Mouse (Mus musculus): Measurements from ENCODE around the gene Lhfpl1.
"Not testable (repeated sequence)": the region's sequence is repeated elsewhere in the genome, so short reads cannot be mapped to it uniquely, and the experiment has no call there.

Gene Lhfpl1

DNA sequence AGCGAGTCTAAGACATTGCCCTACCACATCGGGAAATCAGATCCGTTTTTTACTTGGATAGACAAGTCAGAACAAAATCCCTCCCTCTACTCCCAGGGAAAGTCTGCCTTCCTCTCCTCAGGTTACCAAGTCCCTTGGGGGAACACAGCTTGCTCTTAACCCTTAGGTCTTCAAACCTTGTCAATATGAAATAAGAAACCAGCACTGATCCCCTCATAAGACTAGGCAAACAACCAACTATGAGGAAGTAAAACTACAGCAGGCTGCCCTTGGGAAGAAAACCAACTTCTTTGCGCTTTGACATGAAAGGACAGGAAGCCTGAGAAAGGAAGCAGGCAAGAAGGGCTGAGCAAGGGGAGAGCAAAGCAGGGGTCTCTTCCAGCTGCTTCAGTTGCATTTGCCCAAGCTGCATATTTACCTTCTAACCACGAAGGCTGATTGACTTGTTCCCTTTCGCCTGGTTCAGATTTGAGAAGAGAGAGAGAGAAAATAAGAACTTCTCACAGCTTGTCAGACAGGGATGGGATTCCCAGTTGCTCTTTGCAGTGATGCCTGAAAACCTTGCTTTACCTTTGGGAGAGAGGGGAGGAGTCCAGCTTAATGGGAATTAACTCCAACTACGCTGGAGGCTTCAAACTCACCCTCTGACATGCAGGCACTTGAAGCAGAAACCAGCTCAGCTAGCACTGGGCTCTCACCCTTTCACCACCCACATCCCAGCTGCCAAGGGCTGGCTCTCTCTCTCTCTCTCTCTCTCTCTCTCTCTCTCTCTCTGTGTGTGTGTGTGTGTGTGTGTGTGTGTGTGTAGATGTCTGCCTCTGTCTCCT, at the start of gene Lhfpl1:
Lhfpl1 (minus strand) TSS at position 713 of the 827 bp plus-strand sequence.
- DNase-seq: no peak

DNA sequence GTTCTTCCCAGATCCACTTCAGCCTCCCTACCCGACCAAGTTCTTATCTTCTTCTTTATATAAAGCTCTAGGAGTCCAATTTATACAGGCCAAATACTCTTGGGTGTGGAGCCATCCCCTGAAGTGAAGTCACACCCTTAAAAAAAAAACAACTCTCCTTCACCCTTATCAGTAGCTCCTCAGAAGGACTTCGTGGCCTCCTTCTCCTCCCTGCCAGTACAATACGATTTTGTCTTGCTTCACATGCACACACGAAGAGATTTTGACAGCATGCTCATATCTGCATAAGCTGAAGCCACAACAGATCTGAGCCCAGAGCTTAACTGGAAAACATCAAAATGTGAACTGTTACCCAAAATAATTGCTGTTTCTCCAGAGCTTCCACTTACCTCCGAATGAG, 22.9 kb upstream of the Lhfpl1 start:
- no peak for DNase-seq

DNA sequence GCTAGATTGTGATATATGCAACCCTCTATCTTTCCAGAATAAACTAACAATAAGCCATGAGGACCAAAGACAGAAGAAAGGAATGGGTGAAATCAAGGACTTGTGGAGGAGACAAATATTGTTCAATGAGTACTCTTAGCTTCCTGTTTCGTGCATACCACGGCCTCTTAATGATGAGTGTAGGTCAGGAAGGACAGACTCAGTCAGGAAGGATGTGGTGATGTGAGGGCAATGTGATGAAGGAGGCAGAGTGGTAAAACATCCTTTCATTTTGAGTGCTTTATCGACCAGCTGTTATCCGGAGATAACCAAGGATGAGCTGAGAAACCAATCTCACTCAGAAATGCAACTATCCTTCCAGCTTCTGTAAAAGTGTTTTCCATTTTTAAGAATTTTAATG, 13.6 kb upstream of the Lhfpl1 start:
- DNase-seq: no peak

DNA sequence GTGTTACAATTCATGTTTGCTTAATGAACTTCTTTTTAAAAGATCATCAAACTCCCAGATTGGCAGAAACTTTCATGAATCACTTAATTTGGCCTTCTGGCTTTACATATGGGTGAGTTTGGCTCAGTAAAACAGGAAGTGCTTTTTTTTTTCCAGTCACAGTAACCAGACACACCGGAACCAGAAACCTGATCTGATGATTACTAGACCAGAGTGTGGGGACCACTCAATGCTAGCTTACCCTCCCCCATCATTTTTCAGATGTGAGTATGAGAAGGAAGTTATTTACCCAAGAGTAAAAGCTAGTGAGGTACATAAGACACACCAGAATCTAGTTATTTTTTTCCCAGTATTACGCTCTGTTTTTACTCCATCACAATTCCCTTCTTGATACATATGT, 6.5 kb downstream of the Lhfpl1 start:
- no peak for DNase-seq

DNA sequence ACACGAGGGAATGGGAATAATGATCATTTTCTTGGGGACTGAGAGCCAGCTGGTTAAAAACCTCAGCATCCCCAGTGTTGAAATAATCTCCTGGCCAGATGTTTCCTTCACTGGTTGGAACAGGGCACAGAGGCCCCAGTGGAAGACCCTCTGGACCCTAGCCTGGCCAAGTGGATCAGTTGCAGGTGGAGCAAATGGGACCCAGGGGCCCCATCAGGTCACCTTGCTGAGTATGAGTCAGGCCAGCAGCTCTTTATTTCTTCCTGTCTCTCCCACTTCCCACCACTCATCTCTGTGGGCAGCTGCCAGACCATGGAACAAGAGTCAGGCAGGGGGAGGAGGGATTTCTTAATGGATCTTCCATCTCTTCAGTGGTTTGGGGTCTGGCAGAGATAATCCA, 12.7 kb downstream of the Lhfpl1 start:
- DNase-seq: no peak

DNA sequence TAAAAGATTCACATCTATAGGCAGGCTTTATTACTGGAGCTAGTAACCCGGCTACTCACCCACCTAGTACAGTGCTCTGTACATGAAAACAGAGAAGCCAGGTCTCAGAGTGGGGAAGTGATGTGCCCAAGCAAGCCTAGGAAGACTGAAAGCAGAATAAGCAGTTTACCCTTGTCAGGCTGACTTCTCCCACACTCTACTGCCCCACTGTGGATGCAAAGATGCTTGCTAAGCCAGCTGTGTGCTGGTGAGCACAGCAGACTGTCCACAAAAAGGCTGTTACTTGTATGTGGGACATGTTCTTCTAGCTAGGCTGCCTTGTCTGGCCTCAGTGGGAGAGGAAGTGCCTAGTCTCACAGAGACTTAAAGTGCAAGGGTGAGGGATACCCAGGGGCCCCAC, 40.3 kb downstream of the Lhfpl1 start:
- DNase-seq: no peak

DNA sequence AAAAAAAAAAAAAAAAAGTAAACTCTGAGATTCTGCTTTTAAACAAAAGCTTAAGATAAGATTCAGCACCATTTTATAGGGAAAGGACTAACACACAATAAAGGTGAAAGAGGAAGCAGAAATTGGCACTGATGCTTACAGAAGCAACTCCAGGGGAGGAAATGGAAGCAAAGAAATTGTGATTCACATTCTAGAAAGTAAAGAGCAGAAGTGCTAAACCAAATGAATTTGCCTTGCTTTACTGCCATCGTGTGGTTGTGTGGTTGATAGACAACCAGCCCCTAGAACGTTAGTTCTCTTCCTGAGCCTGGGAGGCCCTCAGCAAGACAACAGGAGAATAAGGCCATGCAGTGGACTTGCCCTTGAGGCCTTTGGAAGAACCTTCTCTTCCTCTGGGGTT, 41.7 kb downstream of the Lhfpl1 start:
- peak; percentile 16 for DNase-seq

DNA sequence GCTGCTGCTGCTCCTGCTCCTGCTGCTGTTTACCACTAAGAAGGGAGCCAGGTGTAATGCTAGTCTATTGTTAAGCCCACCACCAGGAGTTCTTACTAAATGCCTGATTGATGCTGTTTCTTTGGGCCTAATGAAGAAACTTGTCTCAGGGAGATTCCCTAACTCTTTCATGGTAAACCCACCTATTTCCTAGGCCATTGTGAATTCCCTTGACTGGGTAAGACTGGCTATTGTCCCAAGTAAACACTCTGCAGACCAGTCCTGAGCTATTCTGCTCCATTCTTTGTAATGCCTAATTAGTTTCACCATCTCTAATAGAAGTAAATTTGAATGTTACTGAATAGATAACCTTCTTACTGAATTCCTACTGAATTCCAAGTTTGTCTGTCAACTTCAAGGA, 48.7 kb downstream of the Lhfpl1 start:
- DNase-seq: not testable (repeated sequence)

DNA sequence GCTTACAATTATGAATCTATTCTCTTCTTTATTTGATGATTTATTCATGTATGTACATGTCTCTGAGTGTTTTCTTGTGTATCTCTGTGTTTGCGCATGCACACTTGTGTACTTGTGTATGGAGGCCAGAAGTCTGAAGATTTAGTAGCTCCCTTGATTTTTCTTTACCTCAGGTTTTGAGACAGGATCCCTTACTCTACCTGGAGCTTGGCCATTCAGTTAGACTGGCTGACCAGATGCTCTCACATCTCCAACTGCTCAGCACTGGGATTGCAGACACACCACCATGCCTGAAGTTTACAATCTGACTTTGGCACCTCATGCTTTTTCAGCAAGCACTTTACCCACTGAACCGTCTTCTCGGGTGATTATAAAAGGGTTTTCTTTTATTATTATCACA, 76.7 kb downstream of the Lhfpl1 start:
- DNase-seq: no peak

DNA sequence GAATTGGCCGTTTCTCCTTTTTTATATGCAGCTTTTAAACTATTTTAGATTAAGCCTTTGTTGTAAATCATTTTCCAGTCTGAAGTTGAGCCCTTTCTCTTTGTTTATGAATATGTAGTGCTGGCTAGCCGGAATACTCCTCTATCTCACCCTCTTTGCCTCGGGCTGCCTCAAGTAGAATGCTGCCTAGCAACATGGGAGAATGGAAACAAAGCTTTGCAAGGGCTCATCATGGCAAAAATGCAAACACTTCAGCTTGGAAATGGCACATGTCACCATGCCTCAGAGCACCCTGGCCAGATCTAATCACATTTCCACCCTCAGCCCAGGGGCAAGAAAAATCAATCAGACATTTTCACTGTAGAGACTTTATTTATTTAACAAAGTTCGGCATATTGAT, 77.1 kb downstream of the Lhfpl1 start:
- DNase-seq: no peak

DNA sequence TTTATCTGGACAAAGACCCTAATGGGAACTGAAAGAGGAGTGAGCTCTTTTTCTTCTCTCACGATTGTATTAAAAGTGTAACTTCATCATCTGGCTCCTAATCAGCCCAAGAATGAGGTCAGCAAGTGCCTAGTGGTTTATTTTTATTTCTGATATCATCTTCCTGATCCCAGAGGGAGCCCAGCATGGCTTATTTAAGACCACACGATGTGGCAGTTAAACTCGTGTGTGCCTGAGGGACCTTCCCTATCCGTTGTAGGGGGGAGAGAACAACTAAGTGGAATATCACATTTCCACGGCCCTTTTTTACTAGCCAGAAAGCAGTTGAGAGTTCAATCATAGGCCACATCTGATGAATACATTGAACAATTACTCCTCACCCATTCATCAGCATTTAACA, 87.1 kb downstream of the Lhfpl1 start:
- DNase-seq: no peak
